In the genomic region with DNA sequence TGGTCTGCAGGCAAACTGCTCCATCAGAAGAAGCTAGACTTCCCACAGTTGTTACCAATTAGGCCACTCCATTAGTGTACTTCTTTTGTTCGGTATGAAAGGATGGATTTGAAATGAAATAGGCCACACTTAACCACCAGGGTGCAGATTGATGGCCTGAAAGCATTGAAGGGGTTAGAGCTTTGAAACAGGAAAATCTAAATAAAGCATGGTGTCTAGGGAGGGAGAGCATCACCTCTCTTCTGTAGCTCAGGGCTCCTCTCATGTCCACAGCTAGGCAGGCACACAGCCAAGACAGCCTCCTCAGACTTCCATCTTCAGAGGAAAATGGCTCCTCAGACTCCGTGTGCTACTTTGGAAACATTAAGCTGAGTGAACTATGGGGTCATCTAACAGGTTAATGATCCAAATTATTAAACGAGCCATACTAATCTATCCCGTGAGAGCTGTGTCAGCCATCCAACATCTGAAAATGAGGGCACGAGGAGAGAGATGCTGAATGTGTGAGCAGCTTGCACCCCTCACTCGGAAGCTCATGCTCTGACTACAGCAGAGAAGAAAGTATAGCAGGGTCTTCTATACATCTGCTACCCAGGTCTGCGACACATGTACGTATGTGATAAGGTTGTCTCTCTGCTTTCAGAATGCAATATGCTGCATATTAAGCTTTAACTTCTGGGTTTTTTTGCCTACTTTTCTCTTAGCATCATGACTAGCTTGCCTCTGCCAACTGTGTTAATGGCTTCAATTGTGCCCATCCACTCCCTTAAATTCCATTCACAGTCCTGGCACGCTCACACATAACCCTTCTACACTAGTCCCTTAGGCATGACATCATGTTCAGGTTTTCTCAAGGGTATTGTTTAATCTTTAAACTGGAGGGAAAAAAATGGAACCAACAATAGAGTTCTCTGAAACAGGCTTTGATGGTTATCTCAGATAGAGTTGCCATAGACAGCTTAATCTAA, we compare ENCODE assay signal across 16 mouse cellular contexts. TPM values are rescaled to one million over a fixed set of nuclear protein-coding genes. Genes with fewer than 3 reads are reported as not detected.
A peak's percentile ranks its signal among the peaks of the same experiment; 100 is the strongest.
DNase-seq lines count a peak whose midpoint lies in the region; ATAC-seq lines count a peak whose summit lies in the region.
"Had no signal": no experiment of that assay in that cellular context is flagged by ENCODE, and none has a peak within 500 bp of the region (broad histone marks: within the 10 kb centered on the region; RNA-seq: fewer than 3 reads in every experiment).

No protein-coding gene starts in this region.

- intact Hi-C loops in left cerebral cortex, postnatal 14 days (cut with DNase I): no loop called here

- ATAC-seq in CD4-positive, CD25-positive, alpha-beta regulatory T cell, adult 4 months: no peak
- ATAC-seq: activated CD4-positive, CD25-positive, alpha-beta regulatory T cell, adult 4 months; inflammation-experienced regulatory T-cells, adult 6 months; liver, embryonic 12.5 days had no signal

- peak; percentile 14 for DNase-seq in kidney, adult 9 months
- no peak for DNase-seq in kidney, postnatal 14 days
- DNase-seq in Muller cell, postnatal 12 days (ENCODE audit: inconsistent ontology term): peak; percentile 34
- DNase-seq in ZHBTc4 (ENCODE audit: low read depth, low spot score): peak; percentile 16
- peak; percentile 23 for DNase-seq in kidney, postnatal 10 days
- no peak for DNase-seq in right cerebral cortex, postnatal 25 days
- DNase-seq in left cerebral cortex, postnatal 14 days (ENCODE audit: low spot score in 2 of 2): no peak
- DNase-seq: adrenal gland, postnatal 10 days; cerebellum, adult 2 months; heart, postnatal 14 days; lung, adult 2 months; thymus, adult 2 months had no signal

RNA-seq across cellular contexts. Expression of a gene that starts 59.8 kb away (rescaled TPM):
- 100 to 1,000 TPM; 173 to 183 TPM for polyA plus RNA-seq in CD4-positive, CD25-positive, alpha-beta regulatory T cell, adult 4 months (2017; shearing (Covaris generic))
- 10 to 100 TPM; 75.5 to 79.5 TPM for total RNA-seq in left cerebral cortex, postnatal 14 days (2021)

Comparison
In these comparisons a context has a peak if more than half of its experiments do, and no peak if none do; other contexts are left out.
1. DNase-seq: peak in kidney, adult 9 months (single experiment), Muller cell, postnatal 12 days (single experiment), ZHBTc4 (single experiment) and kidney, postnatal 10 days (single experiment); none in kidney, postnatal 14 days (single experiment), right cerebral cortex, postnatal 25 days (single experiment) and left cerebral cortex, postnatal 14 days (0 of 2).